Mouse (Mus musculus): Measurements from ENCODE around the gene Skap1.

Skap1 gene

DNA sequence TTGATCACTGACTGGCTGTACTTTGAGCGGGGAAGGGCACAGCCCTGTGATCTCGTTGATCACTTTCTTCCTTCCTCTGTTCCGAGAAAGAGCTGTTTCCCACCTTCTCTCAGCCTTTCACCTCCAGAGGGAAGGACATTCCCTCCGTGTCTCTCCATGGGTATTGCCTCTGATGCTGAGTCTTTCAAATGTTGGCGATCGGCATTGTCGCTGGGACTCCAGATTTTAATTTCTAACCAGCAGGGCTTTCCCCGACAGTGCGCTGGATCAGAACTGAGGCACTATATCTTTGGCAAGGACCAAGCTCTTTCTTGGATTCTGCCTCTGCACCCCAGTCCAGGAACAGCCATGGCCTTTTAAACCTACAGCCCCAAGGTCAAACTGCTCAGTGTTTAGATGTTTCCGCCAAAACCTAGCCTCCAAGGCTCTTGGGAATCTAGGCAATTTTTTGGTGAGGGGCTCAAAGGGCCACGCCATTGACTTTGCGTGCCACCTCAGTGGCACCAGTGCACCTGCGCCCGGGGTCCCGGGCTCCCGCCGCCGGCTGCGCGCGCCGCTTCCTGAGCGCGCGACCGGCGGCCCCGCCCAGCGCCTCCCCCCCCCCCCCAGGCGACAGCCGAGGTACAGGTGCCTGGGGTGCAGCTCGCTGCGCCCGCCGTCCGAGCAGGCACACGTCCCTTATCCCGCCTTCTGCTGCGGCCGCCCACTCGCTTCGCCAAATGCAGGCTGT, at the start of gene Skap1:
Gene Skap1, plus strand, starts transcription at position 608 of the 730 bp plus-strand sequence.
- no peak for DNase-seq (ENCODE audit: low spot score in 2 of 2)

DNA sequence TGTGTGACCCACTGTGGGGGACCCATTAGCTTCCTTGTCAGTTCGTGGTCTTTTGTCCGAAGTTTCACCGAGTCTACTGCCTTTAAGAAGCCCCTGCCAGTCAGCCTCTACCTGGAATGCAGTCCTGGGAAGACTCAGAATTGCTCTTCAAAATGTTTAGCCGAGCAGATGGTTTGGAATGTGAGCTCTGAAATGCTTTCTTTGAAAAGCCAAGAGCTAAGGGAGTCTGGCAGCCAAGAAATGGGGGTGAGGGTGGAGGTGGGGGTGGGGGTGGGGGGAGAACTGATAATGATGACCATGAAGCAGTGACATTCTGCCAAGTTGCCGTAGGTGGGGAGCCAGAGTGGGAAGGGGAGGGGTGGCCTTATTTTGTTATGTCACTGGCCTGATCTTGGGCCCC, 43.3 kb upstream of the Skap1 start:
- DNase-seq (ENCODE audit: low spot score in 2 of 2), result no peak

- DNase-seq (ENCODE audit: low spot score in 2 of 2), result no peak
These were observed 42.7 kb upstream of the Skap1 start for GRCm38 (mm10) chr11:96421517-96422265.

DNA sequence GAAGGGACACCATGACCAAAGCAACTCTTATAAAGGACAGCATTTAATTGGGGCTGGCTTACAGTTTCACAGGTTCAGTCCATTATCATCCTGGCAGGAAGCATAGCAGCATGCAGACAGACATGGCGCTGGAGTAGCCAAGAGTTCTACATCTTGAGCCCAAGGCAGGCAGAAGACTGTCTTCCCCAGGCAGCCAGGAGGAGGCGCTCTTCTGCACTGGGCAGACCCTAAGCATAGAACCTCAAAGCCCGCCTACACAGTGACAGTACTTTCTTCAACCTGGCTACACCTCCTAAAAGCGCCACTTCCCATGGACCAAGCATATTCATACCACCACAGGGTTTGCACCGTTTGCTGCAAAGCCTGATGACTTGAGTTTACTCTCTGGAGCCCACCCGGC, 39.2 kb upstream of the Skap1 start:
- no peak for DNase-seq (ENCODE audit: low spot score in 2 of 2)

- DNase-seq (ENCODE audit: low spot score in 2 of 2), result no peak
These were observed 38.2 kb upstream of the Skap1 start for GRCm38 (mm10) chr11:96426191-96426590.

- no peak for DNase-seq (ENCODE audit: low spot score in 2 of 2)
These were observed 37.6 kb upstream of the Skap1 start for GRCm38 (mm10) chr11:96426805-96427204.

DNA sequence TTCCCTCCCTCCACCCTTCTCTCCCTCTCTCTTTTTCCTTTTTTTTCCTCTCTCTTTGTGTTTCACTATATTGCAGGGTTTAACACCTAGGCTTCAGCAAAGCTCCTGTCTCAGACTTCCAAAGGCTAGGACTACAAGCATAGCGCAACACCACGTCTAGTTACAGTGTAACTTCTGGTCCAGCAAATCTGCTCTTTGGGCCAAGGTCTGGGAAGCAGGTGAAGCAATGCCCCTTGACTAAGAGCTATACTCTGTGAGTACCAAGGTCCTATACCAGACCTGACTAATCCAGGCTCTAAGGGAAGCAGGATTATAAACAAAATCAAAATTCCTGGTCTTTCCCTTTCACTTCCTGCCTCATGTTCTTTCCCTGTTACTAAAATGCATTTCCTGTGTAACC, 35.3 kb upstream of the Skap1 start:
- no peak for DNase-seq (ENCODE audit: low spot score in 2 of 2)

- no peak for DNase-seq (ENCODE audit: low spot score in 2 of 2)
These were observed 34.5 kb upstream of the Skap1 start for GRCm38 (mm10) chr11:96429891-96430290.

DNA sequence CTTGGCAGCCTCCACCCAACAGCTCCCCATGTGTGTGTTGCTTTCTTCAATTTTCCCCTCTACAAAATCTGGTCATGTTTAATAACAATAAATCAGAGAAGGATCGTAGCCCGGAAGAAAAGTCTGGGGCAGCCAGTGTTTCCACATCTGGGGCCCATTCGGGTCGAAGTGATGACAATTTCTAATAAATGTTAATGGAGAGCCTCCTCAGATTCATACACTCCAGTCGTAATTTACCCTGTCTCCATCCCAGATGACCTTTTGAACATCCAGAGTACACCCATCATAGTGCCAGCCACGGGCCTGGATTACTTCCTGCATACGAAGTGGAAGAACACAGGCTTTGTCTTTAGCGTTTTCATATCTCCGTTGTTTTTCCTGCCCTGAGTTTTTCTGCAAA, 32.5 kb upstream of the Skap1 start:
- DNase-seq (ENCODE audit: low spot score in 2 of 2), result no peak

DNA sequence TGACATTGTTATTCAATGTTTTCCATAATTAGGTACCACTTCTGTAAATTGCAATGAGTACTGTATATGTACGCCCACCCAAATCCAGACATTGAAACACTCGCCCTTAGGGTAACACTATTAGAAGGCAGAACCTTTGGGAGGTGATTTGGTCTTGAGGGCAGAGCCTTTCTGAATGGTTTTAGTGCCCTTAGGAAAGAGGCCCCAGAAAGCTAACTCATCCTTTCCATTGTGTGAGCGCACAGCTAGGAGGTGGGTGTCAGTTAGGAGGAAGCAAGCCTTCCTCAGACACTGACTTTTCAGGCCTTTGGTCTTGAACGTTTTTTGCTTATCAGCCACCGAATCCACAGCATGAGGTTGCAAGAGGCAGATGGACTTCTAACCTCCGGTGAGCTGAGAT, 29.5 kb upstream of the Skap1 start:
- DNase-seq (ENCODE audit: low spot score in 2 of 2), result no peak

DNA sequence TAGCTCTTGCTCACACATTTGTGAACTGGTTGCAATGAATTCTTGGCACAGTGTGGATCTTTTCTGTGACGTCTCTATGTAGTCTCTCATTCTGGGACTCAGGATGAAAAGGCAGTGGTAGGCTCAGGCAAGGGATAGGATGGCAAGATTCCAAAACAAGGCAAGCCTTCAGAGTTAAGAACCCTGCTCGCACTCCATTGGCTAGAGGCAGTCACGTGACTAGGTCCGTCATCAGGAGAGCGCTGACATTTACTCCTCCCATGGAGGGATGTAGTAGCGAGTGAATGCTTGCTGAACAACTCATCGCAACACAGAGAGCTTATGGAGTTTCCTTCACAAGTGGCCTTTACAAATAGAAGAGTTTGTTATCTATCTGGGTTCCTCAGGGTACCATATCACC, 27.9 kb upstream of the Skap1 start:
- no peak for DNase-seq (ENCODE audit: low spot score in 2 of 2)

DNA sequence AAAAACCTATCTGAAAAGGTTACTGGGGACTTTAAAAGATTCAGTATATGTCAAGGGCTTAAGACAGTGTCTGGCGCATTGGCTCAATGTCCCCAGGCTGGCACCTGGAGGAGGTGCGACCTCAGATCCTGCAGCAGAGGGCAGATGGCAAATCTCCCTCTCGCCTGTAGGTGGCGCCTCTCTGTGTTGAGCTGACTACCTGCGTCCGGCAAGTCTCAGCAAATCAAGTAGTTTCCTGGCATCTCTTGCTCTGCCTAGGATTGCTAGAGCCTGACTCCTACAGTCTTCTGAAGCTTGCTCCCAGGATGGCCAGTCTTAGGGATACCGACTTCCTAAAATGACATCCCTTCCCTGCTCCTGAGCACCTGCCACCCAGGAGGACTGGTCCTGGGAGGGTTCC, 25.6 kb upstream of the Skap1 start:
- DNase-seq (ENCODE audit: low spot score in 2 of 2), result peak; percentile 30 to 59

DNA sequence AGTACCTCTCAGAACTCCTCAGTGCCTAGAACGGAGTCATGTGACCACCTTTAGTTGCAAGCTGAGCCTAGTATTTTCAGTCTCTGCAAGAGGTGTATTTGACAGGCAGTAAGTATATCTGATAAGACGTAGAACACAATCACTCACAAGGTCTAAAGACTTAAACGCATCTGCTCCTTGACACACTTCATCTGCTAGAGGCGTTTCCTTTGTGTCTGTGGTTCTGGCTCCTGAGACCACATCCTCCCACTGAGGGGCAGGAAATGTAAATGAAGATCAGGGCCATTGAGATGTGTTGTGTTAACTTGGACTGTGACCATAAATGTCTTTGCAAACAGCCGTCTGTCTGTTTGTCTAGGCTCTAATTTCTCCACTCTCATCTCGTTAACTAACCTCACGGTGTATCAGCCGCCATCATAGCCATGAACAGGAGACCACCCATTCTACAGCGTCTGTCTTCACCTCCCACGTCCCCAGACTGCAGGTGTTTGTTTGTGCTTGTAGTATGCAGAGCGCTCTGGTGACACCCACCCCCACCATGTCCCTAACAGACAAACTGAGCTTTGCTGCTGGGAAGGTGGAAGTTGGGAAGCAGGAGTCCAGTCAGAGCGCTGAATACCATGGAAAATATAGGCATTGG, 22.7 kb upstream of the Skap1 start:
- DNase-seq (ENCODE audit: low spot score in 2 of 2), result no peak

GRCm38 (mm10) chr11:96442468-96442867, 21.9 kb upstream of the Skap1 start:
- DNase-seq (ENCODE audit: low spot score in 2 of 2), result no peak

- DNase-seq (ENCODE audit: low spot score in 2 of 2), result no peak
These were observed 16.5 kb upstream of the Skap1 start for GRCm38 (mm10) chr11:96447931-96448330.

DNA sequence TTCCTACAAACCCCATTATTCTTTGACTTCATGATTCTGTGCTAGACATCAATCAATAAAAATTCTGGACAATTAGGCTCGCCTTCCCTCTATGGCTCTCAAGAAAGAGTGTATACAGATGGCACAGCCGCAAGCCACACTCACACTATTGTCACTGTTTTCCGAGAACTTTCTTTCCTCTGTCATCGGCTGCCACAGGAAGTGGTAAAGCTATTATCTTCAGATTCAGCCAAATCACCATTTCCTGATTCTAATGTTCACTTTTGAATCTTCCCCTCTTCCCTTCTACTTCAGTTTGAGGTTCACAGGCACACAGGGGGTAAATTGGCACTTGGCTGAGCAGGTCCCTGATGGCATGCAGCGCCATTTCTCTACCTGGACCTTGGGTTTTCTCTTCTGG, 9.3 kb upstream of the Skap1 start:
- no peak for DNase-seq (ENCODE audit: low spot score in 2 of 2)

DNA sequence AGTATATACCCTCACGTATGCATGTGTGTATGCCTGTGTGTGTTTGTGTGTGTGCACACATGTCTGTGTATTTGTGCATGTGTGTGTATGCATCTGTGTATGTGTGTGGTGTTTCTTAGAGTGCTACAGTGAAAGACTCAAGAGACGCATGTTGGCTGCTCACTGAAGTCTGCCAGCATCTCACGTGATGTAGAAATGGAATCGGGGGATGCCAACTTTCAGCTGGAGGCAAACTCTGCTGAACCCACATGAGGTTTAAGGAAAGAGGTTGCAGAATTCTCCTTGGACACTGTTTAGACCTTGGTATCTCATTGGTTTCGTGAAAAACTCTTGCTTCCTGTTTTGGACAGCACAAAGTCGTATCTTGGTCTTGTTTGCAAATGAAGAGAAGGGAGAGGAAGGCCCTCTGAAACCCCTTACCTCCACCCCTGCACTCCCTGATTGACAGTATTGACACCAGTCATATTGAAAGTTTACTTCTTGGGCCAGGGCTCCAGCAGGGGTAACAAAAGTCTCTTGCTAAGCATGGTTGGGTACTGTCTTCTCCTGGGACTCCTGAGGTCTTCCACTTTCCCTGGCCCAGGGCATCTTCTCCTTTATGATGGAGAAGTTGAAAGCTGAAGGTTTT, 8.6 kb upstream of the Skap1 start:
- DNase-seq (ENCODE audit: low spot score in 2 of 2), result no peak

GRCm38 (mm10) chr11:96456508-96457305, 7.7 kb upstream of the Skap1 start:
- no peak for DNase-seq (ENCODE audit: low spot score in 2 of 2)

DNA sequence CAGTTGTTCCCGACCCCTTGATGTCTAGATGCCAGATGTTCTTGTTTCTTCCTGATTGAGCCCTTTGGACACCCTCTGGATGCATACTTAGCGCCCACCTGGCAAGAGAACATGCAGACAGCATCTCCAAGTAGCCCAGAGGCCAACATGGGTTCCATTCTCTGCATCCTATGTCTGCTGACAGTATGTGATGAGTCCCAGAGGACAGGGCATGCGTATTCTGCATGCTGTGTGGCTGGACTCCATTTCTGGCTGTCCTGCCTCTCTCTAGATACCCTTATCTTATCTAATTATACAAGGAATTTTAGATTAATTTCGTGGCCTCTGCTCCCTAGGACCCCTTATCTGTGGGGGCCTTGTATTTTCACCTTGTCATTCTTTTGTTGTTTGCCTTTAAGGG, 2.6 kb upstream of the Skap1 start:
- DNase-seq (ENCODE audit: low spot score in 2 of 2), result no peak

GRCm38 (mm10) chr11:96462191-96462752, 2.1 kb upstream of the Skap1 start:
- DNase-seq (ENCODE audit: low spot score in 2 of 2), result no peak

GRCm38 (mm10) chr11:96464716-96465060, 295 bp downstream of the Skap1 start:
- DNase-seq (ENCODE audit: low spot score in 2 of 2), result no peak

Measured in urinary bladder, postnatal 36 days (tissue).